Mouse (Mus musculus): Measurements from ENCODE around the gene Mroh2a. TPM values are rescaled to one million over a fixed set of nuclear protein-coding genes. Genes with fewer than 3 reads are reported as not detected.
A peak's percentile ranks its signal among the peaks of the same experiment; 100 is the strongest.
"Not testable (repeated sequence)": the region's sequence is repeated elsewhere in the genome, so short reads cannot be mapped to it uniquely, and the experiment has no call there.

Mroh2a gene
- total and polyA plus RNA-seq, 3 experiments, result 0.10 to 0.17 TPM; not detected in 1

GRCm38 (mm10) chr1:88218591-88218990 lies 8.2 kb upstream of the Mroh2a start:
- DNase-seq, result no peak

GRCm38 (mm10) chr1:88219054-88219453 lies 7.7 kb upstream of the Mroh2a start:
- no peak for DNase-seq

DNA sequence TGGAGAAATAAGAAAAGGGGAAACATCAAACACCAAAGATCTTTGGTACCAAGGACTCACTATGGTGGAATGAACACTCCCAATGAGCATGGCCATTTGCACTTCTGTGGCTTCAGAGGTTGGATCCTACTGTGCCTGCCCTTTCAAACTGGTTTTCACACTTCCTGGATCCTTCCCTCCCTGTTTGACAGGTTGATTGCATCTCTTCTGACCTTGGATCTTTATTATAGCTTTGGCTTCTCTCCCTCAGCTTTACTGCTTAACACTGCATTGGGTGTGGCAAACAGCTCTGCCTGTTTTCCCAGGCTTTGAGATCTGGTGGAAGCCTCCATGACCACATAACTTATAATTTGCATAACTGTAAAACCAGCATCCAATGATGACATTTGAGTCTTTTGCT lies 6.5 kb upstream of the Mroh2a start:
- no peak for DNase-seq

- DNase-seq, result no peak
Measured at GRCm38 (mm10) chr1:88222216-88222615, 4.6 kb upstream of the Mroh2a start.

GRCm38 (mm10) chr1:88223011-88223515 lies 3.7 kb upstream of the Mroh2a start:
- not testable (repeated sequence) for DNase-seq

- DNase-seq, result no peak
Measured at GRCm38 (mm10) chr1:88223591-88223990, 3.2 kb upstream of the Mroh2a start.

- DNase-seq, result peak; percentile 66
Measured at GRCm38 (mm10) chr1:88224029-88224776, 2.6 kb upstream of the Mroh2a start.

DNA sequence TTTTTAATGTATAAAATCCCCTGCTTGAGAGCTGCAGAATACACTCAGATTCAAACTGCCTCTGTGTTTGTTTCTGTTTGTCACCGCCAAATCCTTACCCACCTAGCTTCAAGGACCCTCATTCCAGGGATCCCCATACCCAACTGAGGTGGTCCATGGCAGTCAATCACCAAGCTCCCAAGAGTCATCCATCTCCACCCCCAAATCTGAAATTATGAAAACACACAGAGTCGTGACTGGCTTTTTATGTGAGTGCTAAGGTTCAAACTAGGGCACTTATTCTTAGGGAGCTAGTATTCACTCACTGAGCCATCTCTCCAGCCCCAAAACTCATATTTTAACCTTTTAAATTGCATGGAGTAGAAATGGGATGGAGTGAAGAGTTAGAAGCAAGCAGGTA lies 1.5 kb upstream of the Mroh2a start:
- DNase-seq, result not testable (repeated sequence)

GRCm38 (mm10) chr1:88225741-88226140 lies 1.0 kb upstream of the Mroh2a start:
- DNase-seq, result no peak

- DNase-seq, result no peak
Measured at GRCm38 (mm10) chr1:88227482-88227881, 696 bp downstream of the Mroh2a start.

DNA sequence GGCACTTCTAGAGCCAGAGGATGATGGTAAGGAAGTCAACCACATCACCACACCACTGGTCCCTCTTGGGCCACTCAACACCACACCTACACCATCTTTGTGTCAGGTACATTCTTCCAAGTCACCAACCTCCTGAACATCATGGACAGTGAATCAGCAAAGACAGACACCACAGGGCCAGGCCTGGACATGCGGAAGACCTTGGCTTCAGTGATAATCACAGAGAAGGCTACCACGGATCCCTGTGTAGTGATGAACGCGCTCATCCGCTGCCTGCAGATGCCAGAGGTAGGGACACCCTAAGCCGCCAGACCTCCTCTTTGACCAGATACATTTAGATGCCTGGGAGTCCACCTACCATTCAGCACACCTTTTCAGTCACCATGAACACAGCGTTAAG lies 1.3 kb downstream of the Mroh2a start:
- no peak for DNase-seq

- no peak for DNase-seq
Measured at GRCm38 (mm10) chr1:88229566-88229965, 2.8 kb downstream of the Mroh2a start.

DNA sequence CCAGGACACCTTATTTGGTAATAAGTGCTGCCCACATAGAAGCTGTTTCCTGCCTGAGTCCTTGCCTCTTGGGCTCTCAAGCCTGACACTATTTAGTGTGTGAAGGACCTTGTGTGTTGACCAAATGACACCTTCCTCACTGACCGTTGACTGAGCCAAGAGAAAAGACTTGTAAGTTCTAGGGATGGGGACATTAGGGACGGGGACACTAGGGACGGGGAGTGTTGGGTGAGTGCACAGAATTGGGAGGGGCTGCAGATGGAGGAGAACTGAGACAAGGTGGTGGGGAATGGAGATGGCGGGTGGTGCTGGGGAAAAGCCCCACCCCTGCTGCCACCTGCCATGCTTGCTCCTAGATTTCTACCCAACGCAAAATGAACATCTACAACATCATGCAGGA lies 3.2 kb downstream of the Mroh2a start:
- no peak for DNase-seq

DNA sequence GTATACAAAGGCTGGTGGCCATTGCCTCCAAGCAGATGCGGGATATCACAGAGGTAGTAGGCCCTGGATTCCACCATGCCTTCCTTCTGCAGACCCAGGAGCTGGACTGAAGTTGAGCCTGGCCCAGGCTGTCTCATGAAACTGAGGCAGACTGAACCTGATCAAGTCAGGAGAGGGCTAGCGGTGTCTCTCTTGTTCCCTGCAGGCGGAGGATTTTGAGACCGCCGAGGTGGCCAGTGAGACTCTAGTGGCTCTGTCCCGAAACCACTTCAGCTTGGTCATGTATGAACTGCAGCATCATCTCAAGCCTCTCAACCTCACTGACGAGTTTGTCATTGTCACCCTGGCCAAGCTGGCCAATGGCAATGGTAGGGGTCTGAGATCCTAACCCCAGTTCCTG lies 3.6 kb downstream of the Mroh2a start:
- DNase-seq, result no peak

DNA sequence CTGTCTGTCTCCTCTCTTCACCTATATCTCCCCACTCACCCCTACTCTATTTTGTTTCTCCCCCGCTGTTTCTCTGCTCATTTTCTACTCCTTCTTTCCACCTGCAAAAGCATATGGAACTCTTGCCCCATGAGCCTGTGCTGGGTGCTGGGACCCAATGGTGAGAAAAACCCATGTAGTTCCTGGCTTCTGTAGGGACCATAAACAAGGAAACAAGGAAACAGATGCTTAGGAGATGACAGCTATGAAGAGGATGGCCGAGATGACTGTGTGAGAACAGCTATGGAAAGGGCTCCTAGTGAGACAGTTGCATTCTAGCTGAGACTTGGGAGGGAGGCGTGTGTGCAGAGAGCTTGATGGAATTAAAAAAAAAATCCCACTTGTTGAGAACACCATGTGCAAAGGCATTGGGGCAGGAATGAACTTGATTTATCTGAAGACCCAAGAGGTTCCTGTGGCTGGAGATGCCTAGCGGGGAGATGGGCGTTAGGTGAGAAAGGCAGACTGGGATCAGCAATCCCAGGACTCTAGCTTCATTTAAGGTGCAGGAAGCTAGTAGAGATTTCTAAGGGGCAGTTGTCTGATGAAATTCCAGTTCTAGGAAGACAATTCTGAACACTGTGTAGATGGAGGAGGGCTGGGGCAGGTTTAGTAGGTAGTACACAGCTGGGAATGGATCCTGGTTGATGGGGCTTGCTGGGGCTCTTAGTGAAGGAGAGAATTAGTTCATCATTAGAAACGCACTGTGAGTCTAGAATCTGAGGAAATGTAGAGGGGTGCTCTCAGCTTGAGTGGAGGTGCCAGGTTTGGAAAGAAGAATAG lies 4.4 kb downstream of the Mroh2a start:
- no peak for DNase-seq

DNA sequence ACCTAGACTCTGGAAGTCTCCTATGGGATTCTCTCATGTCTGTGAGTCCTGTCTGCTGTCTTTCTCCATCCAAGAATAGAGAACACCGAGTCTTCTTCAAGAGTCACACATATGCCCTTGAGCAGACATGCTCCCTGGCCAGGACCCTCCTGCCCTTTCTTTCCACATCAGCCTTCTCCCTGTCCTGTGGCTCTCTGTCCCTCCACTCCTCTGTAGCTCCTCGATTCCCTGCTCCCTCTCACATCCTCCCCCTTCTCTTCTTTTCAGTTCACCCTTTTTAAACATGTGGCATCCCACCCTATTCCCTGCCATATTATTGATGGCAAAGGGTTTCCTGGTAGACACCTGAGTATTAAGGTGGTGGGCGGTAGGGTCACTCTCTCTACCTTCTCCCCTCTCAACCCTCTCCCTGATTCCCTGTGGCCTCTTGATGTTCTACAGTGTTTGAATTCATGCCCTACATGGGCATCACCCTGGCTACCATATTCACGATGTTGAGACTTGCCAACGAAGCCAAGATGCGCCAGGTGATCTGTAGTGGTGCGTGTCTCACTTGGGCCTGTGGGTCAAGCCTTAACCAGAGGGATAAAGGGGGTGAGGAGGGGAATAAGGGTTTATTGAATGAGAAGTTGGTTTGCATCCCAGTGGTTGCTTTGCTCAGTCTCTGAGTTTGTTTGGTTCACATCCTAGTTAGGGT lies 5.2 kb downstream of the Mroh2a start:
- DNase-seq, result no peak

GRCm38 (mm10) chr1:88232664-88233380 lies 6.0 kb downstream of the Mroh2a start:
- DNase-seq, result no peak

DNA sequence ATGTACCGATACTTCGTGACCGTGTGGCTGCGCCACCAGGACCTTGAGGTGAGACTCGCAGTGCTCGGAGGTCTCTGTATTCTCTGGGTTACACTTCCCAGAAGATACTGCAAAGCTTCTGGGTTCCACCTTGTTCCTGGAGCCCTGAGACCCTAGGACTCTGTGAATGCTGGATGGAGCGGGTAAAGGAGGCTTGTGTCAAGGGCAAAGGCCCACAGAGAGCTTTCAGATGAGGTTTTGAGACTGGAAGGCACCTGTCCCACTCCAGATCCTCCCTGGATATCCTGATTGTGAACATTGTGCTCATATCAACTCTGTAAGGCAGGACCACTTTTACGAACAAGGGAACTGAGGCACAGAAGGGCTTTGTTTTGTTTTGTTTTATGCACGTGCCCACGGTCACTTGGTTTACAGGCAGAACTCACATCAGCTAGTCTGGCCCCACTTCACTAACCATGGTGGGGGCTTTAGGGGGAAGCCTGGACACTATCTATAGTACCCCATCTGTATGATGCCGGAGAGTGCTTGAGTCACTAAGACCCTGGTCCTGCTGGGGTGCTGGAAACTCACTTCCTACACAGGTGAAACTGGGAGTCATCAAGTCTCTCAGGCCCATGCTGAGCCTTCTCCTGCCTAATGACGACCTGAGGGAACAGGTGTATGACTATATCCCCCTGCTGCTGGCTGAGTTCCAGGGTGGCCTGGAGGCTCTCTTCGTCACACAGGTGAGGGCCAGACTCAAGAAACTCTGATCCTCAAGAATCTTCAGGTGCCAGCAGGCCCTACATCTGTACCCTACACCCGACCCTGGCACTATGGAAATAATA lies 6.8 kb downstream of the Mroh2a start:
- no peak for DNase-seq

GRCm38 (mm10) chr1:88234248-88234610 lies 7.4 kb downstream of the Mroh2a start:
- DNase-seq, result no peak

DNA sequence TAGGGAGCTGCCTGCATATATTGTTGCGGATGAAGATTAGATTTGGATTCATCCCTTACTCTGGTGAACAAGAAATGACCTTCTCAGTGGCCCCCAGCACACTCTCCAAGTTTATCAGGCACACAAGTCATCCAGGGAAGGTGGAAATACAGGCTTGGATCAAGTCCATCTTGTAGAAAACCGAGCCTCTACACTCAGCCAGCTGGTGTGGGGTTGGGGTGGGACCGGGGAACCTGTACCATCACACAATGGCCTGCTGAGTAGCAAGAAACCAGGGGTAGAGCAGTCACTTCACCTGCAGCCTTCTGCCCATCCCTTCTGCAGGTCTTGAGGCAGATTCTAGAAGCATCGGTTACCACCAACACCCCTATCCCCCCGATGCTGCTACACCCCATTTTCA lies 7.9 kb downstream of the Mroh2a start:
- no peak for DNase-seq
